Mouse (Mus musculus) cerebellum, adult 11-12 months (tissue): ENCODE results near the gene Mettl17.

Experiments used
- DNase-seq: peaks from one replicate; pipeline ENCODE4 v3.0.0; 2022

The Mettl17 gene

DNA sequence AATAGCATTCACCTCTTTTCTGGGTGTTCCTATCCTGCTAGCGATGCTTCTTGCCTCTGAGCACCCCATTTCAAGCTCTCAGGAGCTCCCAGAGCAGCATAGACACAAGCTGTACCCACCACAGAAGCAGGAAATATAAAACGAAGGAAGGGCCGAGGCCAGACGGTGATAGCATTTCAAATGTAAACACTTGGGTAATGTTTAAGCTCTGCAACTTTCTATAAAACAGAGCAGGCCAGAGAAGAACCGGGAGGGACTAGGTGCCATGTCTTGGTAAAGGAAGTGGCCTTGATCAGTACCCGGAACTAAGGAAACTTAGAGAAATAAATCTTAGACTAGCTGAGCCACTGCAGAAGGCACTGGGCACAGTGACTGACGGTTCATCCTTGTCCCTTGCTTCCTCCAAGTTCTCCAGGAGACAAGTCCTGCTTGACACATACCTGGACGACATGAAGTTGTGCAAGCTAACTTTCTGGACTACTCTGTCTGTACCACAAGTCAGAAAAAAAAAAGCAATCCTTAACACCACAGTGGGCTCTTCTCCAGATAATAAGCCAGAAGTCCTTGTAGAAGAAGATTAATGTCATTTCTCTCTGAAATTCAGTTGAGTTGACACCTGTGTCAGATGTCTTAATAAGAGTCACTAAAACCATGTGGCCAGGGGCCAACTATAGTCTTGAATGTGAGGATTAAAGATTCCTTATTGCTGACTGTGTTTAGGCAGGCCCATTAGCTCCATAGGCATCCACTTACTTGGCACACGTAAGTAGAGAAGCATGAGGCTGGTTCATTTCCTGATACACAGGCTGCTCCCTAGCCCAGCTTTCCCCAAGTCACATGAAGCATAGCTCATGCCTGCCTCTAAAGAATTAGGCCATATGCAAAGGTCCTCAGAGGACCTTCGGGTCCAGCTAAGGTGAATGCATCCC, 47.7 kb downstream of the Mettl17 start:
- DNase-seq: no peak

DNA sequence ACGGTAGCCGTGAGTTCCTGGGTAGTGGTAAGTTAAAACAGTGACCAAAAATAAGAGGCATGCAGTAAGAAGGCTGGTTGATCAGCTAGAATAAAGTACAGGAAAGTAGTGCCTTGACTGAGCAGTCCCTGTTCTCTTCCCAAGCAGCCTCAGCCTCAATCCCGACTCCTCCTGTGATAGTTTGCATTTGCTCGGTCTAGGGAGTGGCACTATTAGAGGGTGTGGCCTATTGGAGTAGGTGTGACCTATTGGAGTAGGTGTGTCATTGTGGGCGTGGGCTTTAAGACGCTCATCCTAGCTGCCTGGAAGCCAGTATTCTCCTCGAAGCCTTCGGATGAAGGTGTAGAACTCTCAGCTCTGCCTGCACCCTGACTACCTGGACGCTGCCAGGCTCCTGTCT, 54.4 kb downstream of the Mettl17 start:
- DNase-seq: no peak

DNA sequence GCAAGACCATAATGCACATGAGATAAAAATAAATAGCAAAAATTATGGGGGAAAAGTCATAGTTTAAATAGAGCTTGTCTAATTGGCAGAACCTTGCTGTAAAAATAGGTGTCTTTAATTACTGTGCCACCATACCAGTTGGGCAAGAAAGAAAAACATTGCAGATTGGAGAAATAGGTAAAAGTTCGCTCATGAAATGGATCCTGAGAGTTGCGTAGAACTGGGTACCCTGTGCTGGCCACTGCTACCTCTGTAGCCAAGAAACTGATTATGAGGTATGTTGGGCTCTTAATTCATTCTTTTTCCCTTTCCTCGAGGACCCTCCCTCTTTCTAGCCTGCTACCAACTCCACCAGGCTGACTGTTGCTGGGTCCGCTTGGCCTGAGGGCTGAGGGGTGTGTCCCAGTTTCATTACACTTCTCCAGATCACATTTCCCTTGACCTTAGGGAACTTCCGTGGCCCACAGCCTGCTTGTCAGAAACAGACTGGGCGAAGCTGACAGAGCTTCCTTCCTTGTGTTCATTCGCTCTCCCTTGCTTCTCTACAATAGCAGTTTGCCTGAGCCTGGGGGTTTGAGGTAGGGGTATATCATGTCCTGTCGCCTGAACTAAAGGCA, 56.4 kb downstream of the Mettl17 start:
- no peak for DNase-seq

DNA sequence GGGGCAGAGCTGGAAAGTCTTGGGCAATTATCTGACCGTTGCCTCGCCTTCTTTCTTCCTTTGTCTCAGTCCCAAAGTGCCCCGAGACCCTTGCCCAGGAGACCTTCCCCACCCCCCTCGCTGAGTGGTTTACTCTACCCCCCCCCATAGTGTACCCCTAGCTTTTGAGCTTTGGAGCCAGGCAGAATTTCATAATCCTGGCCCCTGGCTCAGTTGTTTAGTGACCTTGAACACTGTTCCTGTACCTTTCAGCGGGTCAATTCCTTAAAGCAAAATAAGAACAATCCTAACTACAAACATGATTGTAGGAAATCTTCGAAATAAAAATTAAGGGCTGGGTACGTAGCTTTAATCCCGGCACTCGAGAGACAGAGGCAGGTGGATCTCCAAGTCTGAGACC, 56.9 kb downstream of the Mettl17 start:
- DNase-seq: no peak

DNA sequence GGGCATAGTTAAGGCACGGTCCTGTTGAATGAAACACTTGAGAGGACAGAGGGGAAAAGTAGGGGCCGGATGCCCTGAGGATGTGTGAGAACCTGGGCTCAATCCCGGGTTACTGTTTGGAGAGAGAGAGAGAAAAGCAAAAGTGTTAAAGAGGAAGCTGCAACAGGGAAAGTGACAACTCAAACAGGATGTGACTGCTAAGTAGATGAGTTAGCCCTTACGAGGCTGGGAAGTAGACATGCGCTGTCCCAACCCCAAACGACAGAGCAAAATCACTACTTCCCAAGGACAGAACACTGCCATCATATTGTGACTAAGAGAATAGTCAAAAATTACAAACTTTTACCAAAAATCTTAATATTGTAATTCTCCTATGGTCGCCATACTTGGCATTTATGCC, 57.6 kb downstream of the Mettl17 start:
- DNase-seq: no peak
